Mouse (Mus musculus) neural tube, embryonic 14.5 days (tissue): ENCODE measurements around the gene Prkn. TPM values are rescaled to one million over a fixed set of nuclear protein-coding genes. Genes with fewer than 3 reads are reported as not detected.
"Not testable (repeated sequence)": the region's sequence is repeated elsewhere in the genome, so short reads cannot be mapped to it uniquely, and the experiment has no call there.

Experiments
- ATAC-seq: fragments of 200-750 bp; cut with Nextera tagmentation; 2 replicates; pipeline ENCODE4 v1.8.0; 2017; ENCODE audit warnings: low read depth, mild to moderate bottlenecking, moderate TSS enrichment, moderate library complexity
- H3K27ac ChIP-seq: fragments of 300-500 bp; sonication (generic); 2 replicates; pipeline ENCODE4 v1.5.1; 2014; ENCODE audit warnings: low read depth, mild to moderate bottlenecking, control low read depth, low read length, moderate library complexity, mixed read lengths
- H3K27me3 ChIP-seq: fragments of 300-500 bp; sonication (generic); 2 replicates; pipeline ENCODE4 v1.6.1; 2014; ENCODE audit warnings: low read length; ENCODE audit not compliant: control insufficient read depth, insufficient read depth
- H3K36me3 ChIP-seq: fragments of 300-500 bp; sonication (generic); 2 replicates; pipeline ENCODE4 v1.6.1; 2014; ENCODE audit warnings: low read length, mixed read lengths; ENCODE audit not compliant: control insufficient read depth, insufficient read depth
- H3K4me1 ChIP-seq: fragments of 300-500 bp; sonication (generic); 2 replicates; pipeline ENCODE4 v1.6.1; 2014; ENCODE audit warnings: low read length; ENCODE audit not compliant: control insufficient read depth, insufficient read depth
- H3K4me2 ChIP-seq: fragments of 300-500 bp; sonication (generic); 2 replicates; pipeline ENCODE4 v1.6.1; 2014; ENCODE audit warnings: mild to moderate bottlenecking, low read depth, low read length, control low read depth
- H3K4me3 ChIP-seq: fragments of 300-500 bp; sonication (generic); 2 replicates; pipeline ENCODE4 v1.5.1; 2014; ENCODE audit warnings: low read depth, low read length, control low read depth, mixed read lengths
- H3K9ac ChIP-seq: fragments of 300-500 bp; sonication (generic); replicated peaks from 2 replicates; pipeline ENCODE4 v1.6.1; 2014; ENCODE audit warnings: low read depth, mild to moderate bottlenecking, control low read depth, low read length, mixed read lengths
- H3K9me3 ChIP-seq: fragments of 300-500 bp; sonication (generic); 2 replicates; pipeline ENCODE4 v1.6.1; 2016; ENCODE audit warnings: low read length; ENCODE audit not compliant: control insufficient read depth
- WGBS: fragments of 180-500 bp; shearing (Covaris S2); extraction: QIAGEN DNeasy Blood & Tissue Kit; methylation state at CpG from one replicate; pipeline ENCODE4 v1.1.7; 2014; 5-methylcytosine and 5-hydroxymethylcytosine counted together
- polyA plus RNA-seq: library from polyadenylated mRNA; unstranded; fragments of >200 nt; fragmentation: Nextera tagmentation; extraction: Ambion mirVana; gene quantifications from 2 replicates; pipeline ENCODE4 v1.2.1, GENCODE M21; 2014

Prkn gene
- polyA plus RNA-seq, 1 experiment from 2014 or later = 7.3 TPM

DNA sequence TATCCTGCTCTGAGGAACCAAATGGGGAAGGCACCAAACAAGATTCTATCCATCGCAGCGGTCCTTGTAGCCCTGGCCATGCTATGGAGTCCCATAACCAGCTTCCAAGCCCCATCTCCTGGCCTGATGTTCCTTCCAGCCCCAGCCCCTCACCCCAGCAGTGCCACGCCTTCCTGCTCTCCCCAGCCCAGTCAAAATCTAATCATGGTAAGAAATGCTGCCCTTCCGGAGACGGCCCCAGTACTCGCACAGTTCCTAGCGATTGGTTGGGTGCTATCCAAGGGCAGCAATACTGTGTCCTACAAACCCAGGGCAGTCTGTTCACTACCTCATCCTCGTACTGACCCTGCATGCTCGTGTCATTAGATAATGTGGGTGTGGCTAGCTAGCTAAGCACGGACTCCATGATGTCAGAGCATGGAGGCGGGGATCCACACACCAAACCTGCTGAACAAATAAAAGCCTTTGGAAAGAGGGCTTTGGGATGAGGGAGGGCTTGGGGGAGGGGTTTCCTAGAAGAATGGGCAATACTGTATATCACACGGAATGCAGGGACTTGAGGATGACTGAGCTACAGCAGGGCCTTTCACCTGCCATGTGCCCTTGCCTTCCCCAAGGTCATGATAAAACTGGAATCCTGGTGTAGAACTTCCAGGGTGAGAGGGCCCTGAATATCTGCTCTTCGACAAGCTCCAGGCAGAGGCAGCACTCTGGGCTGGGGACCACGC, 1148.1 kb downstream of the Prkn start:
- no peak overlapping the region for H3K4me2 ChIP-seq
- no peak for ATAC-seq
- WGBS = 79% methylated on average over 14 of the region's 14 CpGs
- H3K4me3 ChIP-seq = no peak overlapping the region
- H3K9ac ChIP-seq = no peak overlapping the region
- peaks cover 2% of the 10 kb centered on the region; the same call in 1 of the 2 replicates for H3K4me1 ChIP-seq
- H3K36me3 ChIP-seq = no peaks in the 10 kb centered on the region
- no peaks in the 10 kb centered on the region for H3K27me3 ChIP-seq
- H3K9me3 ChIP-seq = no peaks in the 10 kb centered on the region
- H3K27ac ChIP-seq = no peak overlapping the region

DNA sequence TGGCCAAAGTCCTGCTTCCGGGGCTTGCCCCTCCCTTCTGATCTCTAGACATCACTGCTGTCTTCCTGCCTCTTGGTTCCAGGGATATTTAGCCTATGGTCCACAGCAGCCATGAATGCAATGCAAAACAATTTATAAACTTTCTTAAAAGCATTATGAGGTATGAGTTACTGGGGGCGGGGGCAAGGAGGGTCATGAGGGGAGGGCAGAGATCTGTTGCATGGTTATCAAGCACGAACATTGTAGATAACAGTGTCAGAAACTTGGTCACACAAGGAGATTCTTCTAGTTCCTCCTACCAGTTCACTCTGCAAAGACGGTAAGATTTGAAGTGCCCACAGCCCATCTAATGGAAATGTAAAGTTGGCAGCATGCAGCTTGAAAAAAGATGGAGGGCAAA, 1149.1 kb downstream of the Prkn start:
- H3K27me3 ChIP-seq = no peaks in the 10 kb centered on the region
- H3K4me1 ChIP-seq = peaks cover 2% of the 10 kb centered on the region; the same call in 1 of the 2 replicates
- no peak overlapping the region for H3K9ac ChIP-seq
- no peaks in the 10 kb centered on the region for H3K9me3 ChIP-seq
- no peak overlapping the region for H3K4me2 ChIP-seq
- no peak overlapping the region for H3K27ac ChIP-seq
- no peak for ATAC-seq
- no peaks in the 10 kb centered on the region for H3K36me3 ChIP-seq
- no peak overlapping the region for H3K4me3 ChIP-seq
- WGBS = 92% methylated on average over 4 of the region's 4 CpGs

DNA sequence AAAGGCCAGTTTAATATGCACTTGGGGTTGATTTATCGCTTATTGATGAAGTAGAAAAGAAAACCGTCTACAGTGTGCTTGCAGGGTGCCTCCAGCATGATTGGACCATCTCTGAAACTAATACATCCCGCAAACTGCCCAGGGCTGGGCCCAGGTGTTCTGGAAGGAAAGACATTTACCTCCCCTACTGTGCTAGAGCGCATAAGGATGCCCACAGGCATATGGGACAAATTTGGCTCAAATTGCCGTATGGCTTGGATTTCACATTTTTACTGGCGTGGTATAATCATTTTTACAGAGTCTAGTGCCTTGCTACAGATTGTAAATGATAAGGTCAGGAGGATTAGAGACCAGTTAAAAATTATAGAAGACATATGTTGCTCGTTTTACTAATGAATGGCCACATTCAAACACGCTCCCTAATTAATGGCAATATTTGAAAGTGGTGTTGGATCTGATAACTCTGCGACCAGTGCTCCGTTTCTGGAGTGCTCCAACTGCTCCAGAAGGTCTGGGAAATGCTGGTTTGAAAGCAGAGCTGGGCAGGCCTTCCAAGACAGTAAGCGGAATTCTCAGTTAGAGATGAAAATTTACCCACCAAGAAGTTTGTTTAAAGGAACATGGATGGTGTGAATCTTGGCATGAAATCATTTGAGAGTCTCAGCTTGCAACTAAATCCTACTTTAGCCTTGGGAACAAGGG, 1150.4 kb downstream of the Prkn start:
- Histone ChIP-seq H3K9ac (no peak overlapping the region), H3K27ac (no peak overlapping the region), H3K27me3 (no peaks in the 10 kb centered on the region), H3K4me2 (no peak overlapping the region), H3K4me1 (peaks cover 2% of the 10 kb centered on the region; the same call in 1 of the 2 replicates), H3K4me3 (no peak overlapping the region), H3K36me3 (no peaks in the 10 kb centered on the region), H3K9me3 (no peaks in the 10 kb centered on the region)
- WGBS = 50% methylated on average over 11 of the region's 11 CpGs
- no peak for ATAC-seq

DNA sequence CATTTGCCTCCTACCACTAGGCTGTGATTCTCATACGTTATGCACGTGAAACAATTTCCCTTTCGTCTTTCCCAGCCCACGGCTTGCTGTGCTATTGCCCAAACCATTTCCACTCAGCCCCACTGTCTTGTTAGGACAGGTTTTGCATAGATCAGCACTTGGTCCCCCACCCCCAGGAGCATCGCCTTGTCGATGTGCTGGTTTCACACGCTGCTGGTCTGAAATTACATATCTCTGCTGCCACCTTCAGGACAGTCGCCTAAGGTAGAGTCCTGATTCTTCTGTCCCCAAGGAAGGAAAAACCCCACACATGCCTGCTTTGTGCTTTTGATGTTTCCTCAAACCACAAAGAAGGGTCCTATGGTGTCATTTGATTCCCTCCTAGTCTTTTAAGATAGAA, 1153.1 kb downstream of the Prkn start:
- no peaks in the 10 kb centered on the region for H3K9me3 ChIP-seq
- H3K4me3 ChIP-seq = no peak overlapping the region
- no peaks in the 10 kb centered on the region for H3K36me3 ChIP-seq
- H3K4me2 ChIP-seq = no peak overlapping the region
- H3K27ac ChIP-seq = no peak overlapping the region
- H3K9ac ChIP-seq = no peak overlapping the region
- peak; percentile 56; the same call in 1 of the 2 replicates for ATAC-seq
- 21% methylated on average over 8 of the region's 8 CpGs for WGBS
- H3K4me1 ChIP-seq = peaks cover 2% of the 10 kb centered on the region; the same call in 1 of the 2 replicates
- H3K27me3 ChIP-seq = no peaks in the 10 kb centered on the region

DNA sequence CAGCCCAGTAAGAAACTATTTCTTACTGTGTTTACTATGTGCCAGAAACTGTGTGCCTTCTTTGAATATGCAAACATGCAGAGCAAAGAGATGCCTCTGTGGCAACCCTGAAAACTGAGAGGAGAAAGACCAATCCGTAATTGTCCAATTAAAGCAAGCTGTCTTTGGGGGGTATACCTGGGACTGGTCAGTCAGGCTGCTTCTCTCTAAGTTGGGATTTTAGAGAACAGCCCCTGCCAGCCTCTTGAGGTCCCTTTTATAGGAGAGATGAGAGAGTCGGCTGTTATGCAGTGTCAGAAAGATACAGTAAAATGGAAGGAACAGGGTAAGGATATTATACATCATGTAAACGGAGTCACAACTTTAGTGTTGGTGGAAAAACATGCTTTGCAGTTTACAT, 1154.1 kb downstream of the Prkn start:
- no peak overlapping the region for H3K27ac ChIP-seq
- ATAC-seq = no peak
- H3K4me3 ChIP-seq = no peak overlapping the region
- H3K4me1 ChIP-seq = peaks cover 2% of the 10 kb centered on the region; the same call in 1 of the 2 replicates
- WGBS = 82% methylated on average over 3 of the region's 3 CpGs
- H3K9ac ChIP-seq = no peak overlapping the region
- H3K36me3 ChIP-seq = no peaks in the 10 kb centered on the region
- no peaks in the 10 kb centered on the region for H3K27me3 ChIP-seq
- no peak overlapping the region for H3K4me2 ChIP-seq
- H3K9me3 ChIP-seq = no peaks in the 10 kb centered on the region

DNA sequence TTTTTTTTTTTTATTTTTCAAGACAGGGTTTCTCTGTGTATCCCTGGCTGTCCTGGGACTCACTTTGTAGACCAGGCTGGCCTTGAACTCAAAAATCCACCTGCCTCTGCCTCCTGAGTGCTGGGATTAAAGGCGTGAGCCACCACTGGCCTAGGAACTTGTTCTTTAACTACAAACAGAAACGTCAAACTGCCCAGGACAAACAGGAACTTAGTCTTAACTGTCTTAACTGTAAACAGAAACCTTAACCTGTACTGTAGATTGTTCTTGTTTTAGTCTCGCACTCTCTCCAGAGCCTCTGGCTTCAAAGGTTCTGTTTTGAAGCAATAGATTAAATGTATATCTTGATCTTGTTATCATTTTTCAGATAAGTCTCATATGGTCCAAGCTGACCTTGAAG, 1154.6 kb downstream of the Prkn start:
- ATAC-seq, H3K4me2 ChIP-seq, H3K9me3 ChIP-seq, H3K36me3 ChIP-seq, H3K9ac ChIP-seq, H3K27ac ChIP-seq, H3K4me1 ChIP-seq, H3K27me3 ChIP-seq, H3K4me3 ChIP-seq: not testable (repeated sequence)
- 82% methylated on average over 3 of the region's 3 CpGs for WGBS

DNA sequence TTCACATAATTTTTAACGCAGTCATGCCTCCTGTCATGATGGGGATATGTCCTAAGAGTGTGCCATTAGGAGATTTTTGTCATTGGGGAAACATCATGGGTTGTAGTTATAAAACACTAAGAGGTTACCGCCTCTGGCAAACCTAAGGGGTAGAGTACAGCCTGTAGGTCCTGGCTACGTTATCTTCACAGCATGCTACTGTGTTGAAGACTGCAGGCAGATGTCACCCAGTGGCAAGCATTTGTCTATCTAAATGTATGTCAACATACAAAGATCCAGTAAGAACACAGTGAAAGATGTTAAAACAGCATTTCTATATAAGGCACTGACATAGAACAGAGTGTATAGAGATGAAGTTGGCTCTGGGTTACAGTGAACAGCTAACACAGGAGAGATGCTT, 1155.3 kb downstream of the Prkn start:
- Histone ChIP-seq H3K4me3 (no peak overlapping the region), H3K4me1 (peaks cover 2% of the 10 kb centered on the region; the same call in 1 of the 2 replicates), H3K27ac (no peak overlapping the region), H3K4me2 (no peak overlapping the region), H3K9me3 (no peaks in the 10 kb centered on the region), H3K9ac (no peak overlapping the region), H3K36me3 (no peaks in the 10 kb centered on the region), H3K27me3 (no peaks in the 10 kb centered on the region)
- no peak for ATAC-seq
- 78% methylated on average over 3 of the region's 3 CpGs for WGBS

DNA sequence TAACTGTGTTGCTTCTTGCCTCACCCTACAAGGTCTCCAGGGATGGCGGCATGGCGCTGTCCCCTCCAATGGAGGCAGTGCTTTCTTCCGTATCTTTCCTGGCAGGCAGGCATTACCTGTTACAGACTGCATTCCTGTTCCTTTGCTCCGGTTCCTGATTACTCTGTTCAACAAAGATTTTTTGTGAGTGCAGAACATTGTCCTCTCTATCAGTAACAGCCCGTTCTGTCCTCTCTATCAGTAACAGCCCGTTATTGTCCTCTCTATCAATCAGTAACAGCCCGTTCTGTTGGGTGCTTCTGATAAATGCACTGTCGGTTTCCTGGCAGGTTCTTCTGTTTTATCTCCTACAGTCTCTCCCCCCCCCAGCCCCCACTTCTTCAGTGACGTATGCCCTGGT, 1156.1 kb downstream of the Prkn start:
- Histone ChIP-seq H3K4me3 (no peak overlapping the region), H3K36me3 (no peaks in the 10 kb centered on the region), H3K9ac (no peak overlapping the region), H3K9me3 (no peaks in the 10 kb centered on the region), H3K27ac (no peak overlapping the region), H3K27me3 (no peaks in the 10 kb centered on the region), H3K4me1 (no peaks in the 10 kb centered on the region; the same call in 1 of the 2 replicates), H3K4me2 (no peak overlapping the region)
- no peak for ATAC-seq
- 56% methylated on average over 9 of the region's 9 CpGs for WGBS

DNA sequence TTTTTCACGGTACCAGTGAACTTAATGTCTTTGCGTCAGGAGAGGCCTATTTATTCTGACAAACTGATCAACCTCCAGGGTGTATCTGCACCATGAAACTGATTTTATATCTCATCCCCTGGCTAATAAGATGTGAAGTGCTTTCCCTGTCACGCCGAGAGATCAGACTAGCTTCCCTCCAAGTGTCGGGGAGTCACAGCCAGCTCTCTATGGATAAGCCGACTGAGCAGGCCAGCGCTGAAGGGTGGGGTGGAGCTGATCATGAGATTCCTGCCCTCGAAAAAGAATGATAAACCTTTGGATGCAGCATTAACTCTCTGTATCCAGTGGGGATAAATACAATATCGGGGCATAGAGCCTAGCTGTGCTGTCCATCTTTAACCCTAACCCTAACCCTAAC, 1160.1 kb downstream of the Prkn start:
- Histone ChIP-seq H3K4me3 (no peak overlapping the region), H3K4me1 (no peaks in the 10 kb centered on the region), H3K9me3 (no peaks in the 10 kb centered on the region), H3K27ac (no peak overlapping the region), H3K4me2 (no peak overlapping the region), H3K9ac (no peak overlapping the region), H3K36me3 (no peaks in the 10 kb centered on the region), H3K27me3 (no peaks in the 10 kb centered on the region)
- 36% methylated on average over 9 of the region's 9 CpGs for WGBS
- ATAC-seq = no peak; the same call in 1 of the 2 replicates
